Mouse (Mus musculus): ENCODE measurements around the gene Ndc1. TPM values are rescaled to one million over a fixed set of nuclear protein-coding genes. Genes with fewer than 3 reads are reported as not detected.

Ndc1 gene
- polyA plus RNA-seq, 1 experiment from 2014 or later: 26.4 TPM

- WGBS: 92% methylated on average over 4 of the region's 4 CpGs
- Histone ChIP-seq H3K36me3 (ENCODE audit: control insufficient read depth, insufficient read depth, low read length) (peaks cover under 1% of the 10 kb centered on the region), H3K27me3 (replicated peaks; ENCODE audit: control insufficient read depth, insufficient read depth, low read length) (no peaks in the 10 kb centered on the region), H3K9me3 (ENCODE audit: control insufficient read depth, low read length) (no peaks in the 10 kb centered on the region), H3K4me1 (ENCODE audit: control insufficient read depth, insufficient read depth, low read length) (no peaks in the 10 kb centered on the region), H3K4me3 (ENCODE audit: low read length) (no peak overlapping the region), H3K4me2 (ENCODE audit: low read depth, low read length) (no peak overlapping the region), H3K9ac (ENCODE audit: low read depth, low read length) (no peak overlapping the region), H3K27ac (ENCODE audit: low read length) (no peak overlapping the region)
- no peak for ATAC-seq
Measured at GRCm38 (mm10) chr4:107387038-107387437, 19.5 kb downstream of the Ndc1 start.

GRCm38 (mm10) chr4:107387465-107387864, 19.9 kb downstream of the Ndc1 start:
- ATAC-seq: no peak
- H3K4me2 ChIP-seq (ENCODE audit: low read depth, low read length): no peak overlapping the region
- no peaks in the 10 kb centered on the region for H3K9me3 ChIP-seq (ENCODE audit: control insufficient read depth, low read length)
- H3K27ac ChIP-seq (ENCODE audit: low read length): no peak overlapping the region
- no peaks in the 10 kb centered on the region for H3K4me1 ChIP-seq (ENCODE audit: control insufficient read depth, insufficient read depth, low read length)
- H3K9ac ChIP-seq (ENCODE audit: low read depth, low read length): no peak overlapping the region
- WGBS: 90% methylated on average over 8 of the region's 8 CpGs
- H3K27me3 ChIP-seq (replicated peaks; ENCODE audit: control insufficient read depth, insufficient read depth, low read length): no peaks in the 10 kb centered on the region
- H3K4me3 ChIP-seq (ENCODE audit: low read length): no peak overlapping the region
- no peaks in the 10 kb centered on the region; the same call in 1 of the 2 replicates for H3K36me3 ChIP-seq (ENCODE audit: control insufficient read depth, insufficient read depth, low read length)

GRCm38 (mm10) chr4:107388291-107388690, 20.7 kb downstream of the Ndc1 start:
- no peaks in the 10 kb centered on the region for H3K27me3 ChIP-seq (replicated peaks; ENCODE audit: control insufficient read depth, insufficient read depth, low read length)
- no peak overlapping the region for H3K4me3 ChIP-seq (ENCODE audit: low read length)
- no peak for ATAC-seq
- H3K9me3 ChIP-seq (ENCODE audit: control insufficient read depth, low read length): no peaks in the 10 kb centered on the region
- H3K36me3 ChIP-seq (ENCODE audit: control insufficient read depth, insufficient read depth, low read length): peaks cover 3% of the 10 kb centered on the region
- H3K27ac ChIP-seq (ENCODE audit: low read length): no peak overlapping the region
- WGBS: 88% methylated on average over 2 of the region's 2 CpGs
- H3K4me2 ChIP-seq (ENCODE audit: low read depth, low read length): no peak overlapping the region
- no peak overlapping the region for H3K9ac ChIP-seq (ENCODE audit: low read depth, low read length)
- no peaks in the 10 kb centered on the region for H3K4me1 ChIP-seq (ENCODE audit: control insufficient read depth, insufficient read depth, low read length)

- H3K27me3 ChIP-seq (replicated peaks; ENCODE audit: control insufficient read depth, insufficient read depth, low read length): no peaks in the 10 kb centered on the region
- no peak for ATAC-seq
- no peaks in the 10 kb centered on the region for H3K9me3 ChIP-seq (ENCODE audit: control insufficient read depth, low read length)
- no peak overlapping the region for H3K9ac ChIP-seq (ENCODE audit: low read depth, low read length)
- no peak overlapping the region for H3K27ac ChIP-seq (ENCODE audit: low read length)
- peaks cover 7% of the 10 kb centered on the region for H3K36me3 ChIP-seq (ENCODE audit: control insufficient read depth, insufficient read depth, low read length)
- no peak overlapping the region for H3K4me3 ChIP-seq (ENCODE audit: low read length)
- 92% methylated on average over 3 of the region's 3 CpGs for WGBS
- no peak overlapping the region for H3K4me2 ChIP-seq (ENCODE audit: low read depth, low read length)
- H3K4me1 ChIP-seq (ENCODE audit: control insufficient read depth, insufficient read depth, low read length): no peaks in the 10 kb centered on the region
Measured at GRCm38 (mm10) chr4:107389345-107389744, 21.8 kb downstream of the Ndc1 start.

GRCm38 (mm10) chr4:107393771-107394170, 26.2 kb downstream of the Ndc1 start:
- Histone ChIP-seq H3K4me3 (ENCODE audit: low read length) (no peak overlapping the region), H3K4me2 (ENCODE audit: low read depth, low read length) (no peak overlapping the region), H3K9me3 (ENCODE audit: control insufficient read depth, low read length) (no peaks in the 10 kb centered on the region), H3K36me3 (ENCODE audit: control insufficient read depth, insufficient read depth, low read length) (peaks cover 12% of the 10 kb centered on the region), H3K27me3 (replicated peaks; ENCODE audit: control insufficient read depth, insufficient read depth, low read length) (no peaks in the 10 kb centered on the region), H3K4me1 (ENCODE audit: control insufficient read depth, insufficient read depth, low read length) (no peaks in the 10 kb centered on the region), H3K27ac (ENCODE audit: low read length) (no peak overlapping the region), H3K9ac (ENCODE audit: low read depth, low read length) (no peak overlapping the region)
- 93% methylated on average over 2 of the region's 2 CpGs for whole genome bisulfite sequencing
- no peak for ATAC-seq

GRCm38 (mm10) chr4:107420202-107420601, 52.6 kb downstream of the Ndc1 start:
- Histone ChIP-seq H3K4me1 (ENCODE audit: control insufficient read depth, insufficient read depth, low read length) (no peaks in the 10 kb centered on the region), H3K27me3 (replicated peaks; ENCODE audit: control insufficient read depth, insufficient read depth, low read length) (0 out of 2 replicates have a peak, but pooled peaks cover 3% of the 10 kb centered on the region), H3K36me3 (ENCODE audit: control insufficient read depth, insufficient read depth, low read length) (no peaks in the 10 kb centered on the region), H3K9ac (ENCODE audit: low read depth, low read length) (no peak overlapping the region), H3K4me3 (ENCODE audit: low read length) (no peak overlapping the region), H3K27ac (ENCODE audit: low read length) (no peak overlapping the region), H3K9me3 (ENCODE audit: control insufficient read depth, low read length) (no peaks in the 10 kb centered on the region), H3K4me2 (ENCODE audit: low read depth, low read length) (no peak overlapping the region)
- no peak for ATAC-seq
- 76% methylated on average over 4 of the region's 4 CpGs for WGBS

GRCm38 (mm10) chr4:107421711-107422110, 54.1 kb downstream of the Ndc1 start:
- H3K4me3 ChIP-seq (ENCODE audit: low read length): no peak overlapping the region
- H3K27ac ChIP-seq (ENCODE audit: low read length): no peak overlapping the region
- 7% methylated on average over 14 of the region's 14 CpGs for WGBS
- no peak overlapping the region for H3K9ac ChIP-seq (ENCODE audit: low read depth, low read length)
- no peak for ATAC-seq
- H3K4me2 ChIP-seq (ENCODE audit: low read depth, low read length): 0 out of 2 replicates have a peak overlapping the region, but pooled peaks have one; percentile 32
- H3K9me3 ChIP-seq (ENCODE audit: control insufficient read depth, low read length): no peaks in the 10 kb centered on the region
- 0 out of 2 replicates have a peak, but pooled peaks cover 3% of the 10 kb centered on the region for H3K27me3 ChIP-seq (replicated peaks; ENCODE audit: control insufficient read depth, insufficient read depth, low read length)
- no peaks in the 10 kb centered on the region for H3K4me1 ChIP-seq (ENCODE audit: control insufficient read depth, insufficient read depth, low read length)
- no peaks in the 10 kb centered on the region for H3K36me3 ChIP-seq (ENCODE audit: control insufficient read depth, insufficient read depth, low read length)

GRCm38 (mm10) chr4:107422176-107422575, 54.6 kb downstream of the Ndc1 start:
- H3K27ac ChIP-seq (ENCODE audit: low read length): no peak overlapping the region
- no peaks in the 10 kb centered on the region for H3K36me3 ChIP-seq (ENCODE audit: control insufficient read depth, insufficient read depth, low read length)
- 0 out of 2 replicates have a peak, but pooled peaks cover 3% of the 10 kb centered on the region for H3K27me3 ChIP-seq (replicated peaks; ENCODE audit: control insufficient read depth, insufficient read depth, low read length)
- no peak overlapping the region for H3K4me3 ChIP-seq (ENCODE audit: low read length)
- ATAC-seq: no peak
- H3K9ac ChIP-seq (ENCODE audit: low read depth, low read length): no peak overlapping the region
- H3K9me3 ChIP-seq (ENCODE audit: control insufficient read depth, low read length): no peaks in the 10 kb centered on the region
- WGBS: 22% methylated on average over 6 of the region's 6 CpGs
- no peaks in the 10 kb centered on the region for H3K4me1 ChIP-seq (ENCODE audit: control insufficient read depth, insufficient read depth, low read length)
- H3K4me2 ChIP-seq (ENCODE audit: low read depth, low read length): no peak overlapping the region

- no peak overlapping the region for H3K9ac ChIP-seq (ENCODE audit: low read depth, low read length)
- H3K4me3 ChIP-seq (ENCODE audit: low read length): no peak overlapping the region
- ATAC-seq: no peak
- no peak overlapping the region for H3K27ac ChIP-seq (ENCODE audit: low read length)
- H3K4me2 ChIP-seq (ENCODE audit: low read depth, low read length): no peak overlapping the region
- H3K4me1 ChIP-seq (ENCODE audit: control insufficient read depth, insufficient read depth, low read length): no peaks in the 10 kb centered on the region
- no peaks in the 10 kb centered on the region for H3K36me3 ChIP-seq (ENCODE audit: control insufficient read depth, insufficient read depth, low read length)
- WGBS: 92% methylated on average over 12 of the region's 12 CpGs
- peaks cover 3% of the 10 kb centered on the region; the same call in 1 of the 2 replicates for H3K27me3 ChIP-seq (replicated peaks; ENCODE audit: control insufficient read depth, insufficient read depth, low read length)
- H3K9me3 ChIP-seq (ENCODE audit: control insufficient read depth, low read length): no peaks in the 10 kb centered on the region
Measured at GRCm38 (mm10) chr4:107425616-107426015, 58.0 kb downstream of the Ndc1 start.

GRCm38 (mm10) chr4:107426631-107427030, 59.0 kb downstream of the Ndc1 start:
- H3K9me3 ChIP-seq (ENCODE audit: control insufficient read depth, low read length): no peaks in the 10 kb centered on the region
- H3K36me3 ChIP-seq (ENCODE audit: control insufficient read depth, insufficient read depth, low read length): no peaks in the 10 kb centered on the region
- ATAC-seq: no peak
- no peak overlapping the region for H3K9ac ChIP-seq (ENCODE audit: low read depth, low read length)
- H3K27ac ChIP-seq (ENCODE audit: low read length): no peak overlapping the region
- no peak overlapping the region for H3K4me2 ChIP-seq (ENCODE audit: low read depth, low read length)
- WGBS: 71% methylated on average over 9 of the region's 9 CpGs
- H3K27me3 ChIP-seq (replicated peaks; ENCODE audit: control insufficient read depth, insufficient read depth, low read length): no peaks in the 10 kb centered on the region; the same call in 1 of the 2 replicates
- H3K4me1 ChIP-seq (ENCODE audit: control insufficient read depth, insufficient read depth, low read length): no peaks in the 10 kb centered on the region
- H3K4me3 ChIP-seq (ENCODE audit: low read length): no peak overlapping the region

Data from intestine, embryonic 16.5 days (tissue).